Mouse (Mus musculus): ENCODE measurements around the gene Cox7b2. TPM values are rescaled to one million over a fixed set of nuclear protein-coding genes. Genes with fewer than 3 reads are reported as not detected.

Gene Cox7b2
- polyA plus RNA-seq, 2 experiments, result not detected

DNA sequence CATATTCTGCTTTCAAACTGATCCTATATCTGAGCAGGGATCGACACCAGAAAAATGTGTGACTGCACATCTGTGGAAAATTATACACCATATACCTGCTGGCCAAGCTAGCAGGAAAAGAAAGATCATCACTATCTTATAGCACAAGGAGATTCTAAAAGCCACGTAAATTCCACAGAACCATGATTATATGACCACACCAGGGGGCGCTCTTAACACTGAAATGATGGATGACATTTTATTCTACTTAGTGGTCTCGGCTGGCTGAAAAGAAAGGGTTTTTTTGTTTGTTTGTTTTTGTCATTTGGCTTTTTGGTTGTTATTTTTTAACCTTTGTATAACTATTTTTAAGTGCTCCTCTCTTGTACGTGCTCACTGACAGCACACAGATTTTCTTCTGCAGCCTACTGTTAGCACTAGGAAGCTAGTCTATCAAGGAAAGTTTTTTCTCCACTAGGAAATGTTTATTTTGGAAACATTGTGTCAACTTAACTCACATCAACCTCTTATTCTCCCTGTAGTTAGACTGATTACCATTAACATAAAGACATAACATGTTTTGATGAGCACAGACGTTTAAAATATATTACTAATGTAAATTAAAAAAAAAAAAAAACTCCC, 45.8 kb downstream of the Cox7b2 start:
- Histone ChIP-seq H3K4me3 (replicated peaks; ENCODE audit: low read length) (no peak overlapping the region), H3K9me3 (ENCODE audit: control insufficient read depth, low read length) (no peaks in the 10 kb centered on the region), H3K4me2 (replicated peaks; ENCODE audit: low read depth, low read length, severe bottlenecking) (no peak overlapping the region), H3K4me1 (ENCODE audit: control insufficient read depth, insufficient read depth, low read length) (no peaks in the 10 kb centered on the region), H3K9ac (ENCODE audit: low read depth, low read length, severe bottlenecking) (no peak overlapping the region), H3K27me3 (ENCODE audit: control insufficient read depth, insufficient read depth, low read length) (no peaks in the 10 kb centered on the region), H3K27ac (replicated peaks; ENCODE audit: low read depth, low read length) (no peak overlapping the region), H3K36me3 (ENCODE audit: control insufficient read depth, insufficient read depth, low read length) (no peaks in the 10 kb centered on the region)
- TF ChIP-seq POLR2A (IDR thresholded peaks at IDR 0.05; ENCODE audit: borderline replicate concordance, extremely low read depth, insufficient read depth, insufficient read length), result no peak
- 25% methylated on average over 6 of the region's 6 CpGs for WGBS
- DNase-seq (ENCODE audit: low spot score), result peak; percentile 80
- ATAC-seq (ENCODE audit: low FRiP score, low read depth), result no peak

DNA sequence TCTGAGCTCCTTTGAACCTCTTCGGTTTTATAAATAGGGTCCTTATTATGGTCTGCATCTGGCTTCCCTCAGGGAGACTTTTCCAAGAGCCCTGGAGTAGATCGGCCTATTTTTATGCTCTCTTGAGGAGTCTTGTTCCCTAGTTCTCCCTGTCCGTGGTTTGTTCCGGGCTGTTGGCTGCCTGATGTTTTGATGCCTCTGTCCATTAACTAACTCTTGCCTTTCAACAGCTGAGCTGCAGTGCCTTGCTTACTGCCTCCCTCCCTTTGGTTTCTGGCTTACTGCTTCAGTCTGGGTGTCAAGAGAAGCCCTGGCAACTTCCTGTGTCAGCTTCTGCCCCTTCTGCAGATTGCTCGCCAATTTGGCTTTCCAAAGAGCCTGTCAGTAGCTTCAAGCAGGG, 52.4 kb downstream of the Cox7b2 start:
- Histone ChIP-seq H3K9ac (ENCODE audit: low read depth, low read length, severe bottlenecking) (no peak overlapping the region), H3K4me3 (replicated peaks; ENCODE audit: low read length) (no peak overlapping the region), H3K27ac (replicated peaks; ENCODE audit: low read depth, low read length) (no peak overlapping the region), H3K27me3 (ENCODE audit: control insufficient read depth, insufficient read depth, low read length) (no peaks in the 10 kb centered on the region), H3K4me1 (ENCODE audit: control insufficient read depth, insufficient read depth, low read length) (no peaks in the 10 kb centered on the region), H3K36me3 (ENCODE audit: control insufficient read depth, insufficient read depth, low read length) (no peaks in the 10 kb centered on the region), H3K4me2 (replicated peaks; ENCODE audit: low read depth, low read length, severe bottlenecking) (no peak overlapping the region), H3K9me3 (ENCODE audit: control insufficient read depth, low read length) (no peaks in the 10 kb centered on the region)
- no peak for DNase-seq (ENCODE audit: low spot score)
- no peak for TF ChIP-seq POLR2A (IDR thresholded peaks at IDR 0.05; ENCODE audit: borderline replicate concordance, extremely low read depth, insufficient read depth, insufficient read length)
- no peak for ATAC-seq (ENCODE audit: low FRiP score, low read depth)
- WGBS, result 30% methylated on average over 5 of the region's 5 CpGs

DNA sequence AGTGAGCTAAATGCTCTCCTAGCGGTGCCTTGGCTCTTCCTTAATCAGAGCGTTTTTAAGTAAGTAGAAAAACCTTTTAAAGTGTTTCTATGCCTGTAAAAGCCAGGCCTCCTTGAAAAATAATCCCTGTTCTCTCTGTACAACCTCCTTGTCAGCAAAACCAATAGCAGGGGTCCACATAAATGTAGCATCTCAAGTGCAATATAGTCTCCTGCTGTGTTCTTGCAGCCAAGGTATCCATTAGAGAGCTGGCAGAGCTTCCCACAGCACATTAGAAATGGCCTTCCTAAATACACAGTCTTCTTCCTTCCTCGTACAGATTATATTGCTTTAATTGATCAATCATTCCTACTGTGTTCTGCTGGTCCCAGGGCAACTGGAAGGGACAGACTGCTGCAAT, 91.0 kb downstream of the Cox7b2 start:
- Histone ChIP-seq H3K4me3 (replicated peaks; ENCODE audit: low read length) (no peak overlapping the region), H3K9ac (ENCODE audit: low read depth, low read length, severe bottlenecking) (no peak overlapping the region), H3K4me2 (replicated peaks; ENCODE audit: low read depth, low read length, severe bottlenecking) (no peak overlapping the region), H3K27me3 (ENCODE audit: control insufficient read depth, insufficient read depth, low read length) (no peaks in the 10 kb centered on the region), H3K4me1 (ENCODE audit: control insufficient read depth, insufficient read depth, low read length) (no peaks in the 10 kb centered on the region), H3K9me3 (ENCODE audit: control insufficient read depth, low read length) (no peaks in the 10 kb centered on the region), H3K36me3 (ENCODE audit: control insufficient read depth, insufficient read depth, low read length) (no peaks in the 10 kb centered on the region), H3K27ac (replicated peaks; ENCODE audit: low read depth, low read length) (no peak overlapping the region)
- no peak for TF ChIP-seq POLR2A (IDR thresholded peaks at IDR 0.05; ENCODE audit: borderline replicate concordance, extremely low read depth, insufficient read depth, insufficient read length)
- no peak for ATAC-seq (ENCODE audit: low FRiP score, low read depth)
- WGBS, result 39% methylated on average over 3 of the region's 3 CpGs
- DNase-seq (ENCODE audit: low spot score), result no peak

DNA sequence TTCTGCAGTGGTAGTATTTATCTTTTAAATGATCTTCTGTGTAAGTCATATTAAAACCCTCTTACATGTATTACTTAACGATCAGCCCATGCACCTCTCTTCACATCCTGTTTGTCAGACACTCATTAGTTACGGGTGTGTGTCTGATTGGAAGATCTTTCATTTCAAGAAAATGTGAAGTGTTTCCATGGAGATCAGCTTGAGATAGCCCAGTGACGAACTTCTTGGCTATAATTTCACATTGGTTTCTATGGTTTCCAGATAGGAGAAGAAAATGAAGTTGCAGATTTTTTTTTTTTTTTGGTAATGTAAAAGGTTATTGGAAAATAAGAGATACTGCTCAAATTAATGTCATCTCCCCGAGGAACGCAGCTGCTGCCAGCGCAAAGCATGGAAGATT, 107.8 kb downstream of the Cox7b2 start:
- 82% methylated on average over 6 of the region's 6 CpGs for WGBS
- ATAC-seq (ENCODE audit: low FRiP score, low read depth) (no peak), DNase-seq (ENCODE audit: low spot score) (no peak)
- H3K27me3 ChIP-seq (ENCODE audit: control insufficient read depth, insufficient read depth, low read length), result no peaks in the 10 kb centered on the region
- no peak overlapping the region for H3K4me2 ChIP-seq (replicated peaks; ENCODE audit: low read depth, low read length, severe bottlenecking)
- H3K9me3 ChIP-seq (ENCODE audit: control insufficient read depth, low read length), result no peaks in the 10 kb centered on the region
- no peak for TF ChIP-seq POLR2A (IDR thresholded peaks at IDR 0.05; ENCODE audit: borderline replicate concordance, extremely low read depth, insufficient read depth, insufficient read length)
- H3K36me3 ChIP-seq (ENCODE audit: control insufficient read depth, insufficient read depth, low read length), result no peaks in the 10 kb centered on the region
- H3K4me3 ChIP-seq (replicated peaks; ENCODE audit: low read length), result no peak overlapping the region
- no peak overlapping the region for H3K9ac ChIP-seq (ENCODE audit: low read depth, low read length, severe bottlenecking)
- no peak overlapping the region for H3K27ac ChIP-seq (replicated peaks; ENCODE audit: low read depth, low read length)
- no peaks in the 10 kb centered on the region for H3K4me1 ChIP-seq (ENCODE audit: control insufficient read depth, insufficient read depth, low read length)

Other genes with a start within 250 kb of the Cox7b2 start
- 0.26 and 0.31 TPM in 2 replicates for gene Gabrb1, start 109.9 kb upstream of the Cox7b2 start, polyA plus RNA-seq (2012; rRNA removed)
- 1.5 TPM in 2 replicates for gene Gabrb1, start 109.9 kb upstream of the Cox7b2 start, polyA plus RNA-seq (2014; fragmentation: Nextera tagmentation; extraction: Ambion mirVana)
- 2.2 and 2.4 TPM in 2 replicates for gene Gabra4, start 110.1 kb upstream of the Cox7b2 start, polyA plus RNA-seq (2012; rRNA removed)
- gene Gabra4, start 110.1 kb upstream of the Cox7b2 start, polyA plus RNA-seq (2014; fragmentation: Nextera tagmentation; extraction: Ambion mirVana), result 6.0 and 9.4 TPM in 2 replicates

Measured in limb, embryonic 14.5 days (tissue).